Mouse (Mus musculus) brain, adult 10 weeks (tissue): ENCODE measurements around the gene Specc1l. TPM values are rescaled to one million over a fixed set of nuclear protein-coding genes. Genes with fewer than 3 reads are reported as not detected.

Experiments used
- polyA plus RNA-seq: library from polyadenylated mRNA; stranded (reverse); fragments of 350-450 nt; fragmentation: Illumina TruSeq; extraction: RNeasy Lipid Tissue Mini Kit (QIAGEN cat#74804); gene quantifications from one replicate; pipeline ENCODE4 v1.2.3, GENCODE M21; 2015; ENCODE audit warnings: low read depth, low replicate concordance

Specc1l gene
- 24.1 TPM for polyA plus RNA-seq

GRCm38 (mm10) chr10:75211807-75212645, at the start of gene Specc1l:
TSS of gene Specc1l (plus strand) at chr10:75212073.

GRCm38 (mm10) chr10:75316872-75316907, 104.8 kb downstream of the Specc1l start, which contains the start of gene Adora2a:
TSS of gene Adora2a (plus strand) at chr10:75316877.

Other genes with a start within 250 kb of the Specc1l start
- 47.7 TPM for gene Gnaz, start 244.9 kb upstream of the Specc1l start, polyA plus RNA-seq
- 1.6 TPM for gene Rsph14, start 179.5 kb upstream of the Specc1l start, polyA plus RNA-seq
- 24.1 TPM for gene Rab36, start 175.0 kb upstream of the Specc1l start, polyA plus RNA-seq
- gene Bcr, start 151.5 kb upstream of the Specc1l start, polyA plus RNA-seq, result 55.2 TPM
- 56.3 TPM for gene Adora2a, start 104.8 kb downstream of the Specc1l start, polyA plus RNA-seq
- gene Upb1, start 189.0 kb downstream of the Specc1l start, polyA plus RNA-seq, result 0.59 TPM